Mouse (Mus musculus) spleen, adult 10 weeks (tissue): ENCODE data around the gene Triml2. TPM values are rescaled to one million over a fixed set of nuclear protein-coding genes. Genes with fewer than 3 reads are reported as not detected.

Experiments used
- polyA plus RNA-seq: library from polyadenylated mRNA; stranded (reverse); fragments of 350-450 nt; fragmentation: Illumina TruSeq; extraction: RNeasy Lipid Tissue Mini Kit (QIAGEN cat#74804); gene quantifications from one replicate; pipeline ENCODE4 v1.2.3, GENCODE M21; 2015; ENCODE audit warnings: low replicate concordance; ENCODE audit not compliant: insufficient read depth

Triml2 gene
- polyA plus RNA-seq = not detected

DNA sequence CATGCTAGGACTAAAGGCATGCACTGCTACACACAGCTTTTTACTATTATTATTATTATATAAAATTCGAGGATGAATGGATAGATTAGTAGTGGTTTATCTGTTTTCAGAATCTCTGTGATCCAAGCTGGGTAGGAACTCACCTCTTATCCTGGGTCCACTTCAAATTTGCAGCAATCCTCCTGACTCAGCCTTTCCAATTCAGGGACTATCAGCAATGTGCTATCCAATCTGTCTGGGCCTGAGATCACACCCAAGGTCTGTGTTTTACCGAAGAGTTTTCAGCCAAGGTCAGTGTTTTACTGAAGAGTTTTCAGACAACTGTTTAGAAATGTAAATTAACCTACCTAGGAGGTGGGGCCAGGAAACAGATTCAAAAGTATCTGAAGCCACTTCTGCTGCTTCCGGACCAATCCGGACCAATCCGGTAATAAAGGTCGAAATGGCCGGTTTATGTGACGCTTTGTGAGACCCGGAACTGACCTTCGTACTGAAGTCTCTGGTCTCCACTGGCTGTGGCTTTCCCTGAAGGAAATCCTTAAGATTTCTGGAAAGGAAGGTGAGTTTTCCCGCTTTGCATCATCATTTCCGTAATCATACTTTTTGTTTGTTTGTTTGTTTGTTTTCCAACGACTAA lies at the start of gene Triml2:
Gene Triml2, plus strand, starts transcription at position 488 of the 637 bp plus-strand sequence.

DNA sequence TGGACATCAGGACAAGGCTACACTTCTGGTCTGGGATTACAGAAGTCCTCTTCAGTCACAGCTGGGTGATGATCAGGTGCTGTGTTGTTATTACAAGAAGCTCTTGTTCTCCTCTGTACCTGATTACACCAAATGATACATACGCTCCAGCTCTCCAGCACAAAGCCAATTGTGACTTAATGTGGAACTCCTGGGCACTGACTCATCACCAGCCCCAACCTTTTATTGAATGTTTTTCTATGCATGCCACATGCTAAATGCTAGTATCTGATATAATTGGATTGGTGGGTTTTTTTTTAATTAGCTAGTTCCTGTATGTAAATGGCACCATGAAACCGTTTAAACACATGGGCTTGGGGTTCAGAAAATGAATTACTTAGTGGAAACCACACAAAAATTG lies 39.0 kb upstream of the Triml2 start, which contains the start of gene Triml1:
Gene Triml1, minus strand, starts transcription at position 101 of the 400 bp plus-strand sequence.

Other genes with a start within 250 kb of the Triml2 start
- gene Triml1, start 39.1 kb upstream of the Triml2 start, polyA plus RNA-seq = not detected
- not detected for gene Zfp42, start 126.4 kb downstream of the Triml2 start, polyA plus RNA-seq